Mouse (Mus musculus) stomach, embryonic 16.5 days (tissue): ENCODE data around the gene Cdh18. TPM values are rescaled to one million over a fixed set of nuclear protein-coding genes. Genes with fewer than 3 reads are reported as not detected.
"Not testable (repeated sequence)": the region's sequence is repeated elsewhere in the genome, so short reads cannot be mapped to it uniquely, and the experiment has no call there.

ENCODE experiments used
- ATAC-seq: fragments of 200-750 bp; cut with Nextera tagmentation; 2 replicates; pipeline ENCODE4 v1.8.0; 2017; ENCODE audit warnings: moderate number of reproducible peaks, moderate TSS enrichment; ENCODE audit not compliant: insufficient read depth, low FRiP score
- H3K27ac ChIP-seq: fragments of 300-500 bp; sonication (generic); 2 replicates; pipeline ENCODE4 v1.5.1; 2014; ENCODE audit warnings: low read length
- H3K27me3 ChIP-seq: fragments of 300-500 bp; sonication (generic); 2 replicates; pipeline ENCODE4 v1.6.1; 2014; ENCODE audit warnings: low read length, control low read depth, mixed read lengths; ENCODE audit not compliant: control insufficient read depth, insufficient read depth
- H3K36me3 ChIP-seq: fragments of 300-500 bp; sonication (generic); 2 replicates; pipeline ENCODE4 v1.6.1; 2014; ENCODE audit warnings: low read length; ENCODE audit not compliant: control insufficient read depth, insufficient read depth
- H3K4me1 ChIP-seq: fragments of 300-500 bp; sonication (generic); 2 replicates; pipeline ENCODE4 v1.6.1; 2014; ENCODE audit warnings: low read length, control low read depth, mixed read lengths; ENCODE audit not compliant: control insufficient read depth, insufficient read depth
- H3K4me2 ChIP-seq: fragments of 300-500 bp; sonication (generic); 2 replicates; pipeline ENCODE4 v1.6.1; 2014; ENCODE audit warnings: low read depth, low read length, mixed read lengths
- H3K4me3 ChIP-seq: fragments of 300-500 bp; sonication (generic); replicated peaks from 2 replicates; pipeline ENCODE4 v1.5.1; 2014; ENCODE audit warnings: mild to moderate bottlenecking, low read length
- H3K9ac ChIP-seq: fragments of 300-500 bp; sonication (generic); 2 replicates; pipeline ENCODE4 v1.6.1; 2014; ENCODE audit warnings: low read length
- H3K9me3 ChIP-seq: fragments of 300-500 bp; sonication (generic); replicated peaks from 2 replicates; pipeline ENCODE4 v1.6.1; 2016; ENCODE audit warnings: low read length, control low read depth; ENCODE audit not compliant: control insufficient read depth
- WGBS: fragments of 180-500 bp; shearing (Covaris S2); extraction: QIAGEN DNeasy Blood & Tissue Kit; methylation state at CpG from one replicate; pipeline ENCODE4 v1.1.7; 2014; 5-methylcytosine and 5-hydroxymethylcytosine counted together
- polyA plus RNA-seq: library from polyadenylated mRNA; unstranded; fragments of >200 nt; fragmentation: Nextera tagmentation; extraction: Ambion mirVana; gene quantifications from 2 replicates; pipeline ENCODE4 v1.2.1, GENCODE M21; 2015

Gene Cdh18
- polyA plus RNA-seq, 1 experiment from 2014 or later: 1.8 TPM

DNA sequence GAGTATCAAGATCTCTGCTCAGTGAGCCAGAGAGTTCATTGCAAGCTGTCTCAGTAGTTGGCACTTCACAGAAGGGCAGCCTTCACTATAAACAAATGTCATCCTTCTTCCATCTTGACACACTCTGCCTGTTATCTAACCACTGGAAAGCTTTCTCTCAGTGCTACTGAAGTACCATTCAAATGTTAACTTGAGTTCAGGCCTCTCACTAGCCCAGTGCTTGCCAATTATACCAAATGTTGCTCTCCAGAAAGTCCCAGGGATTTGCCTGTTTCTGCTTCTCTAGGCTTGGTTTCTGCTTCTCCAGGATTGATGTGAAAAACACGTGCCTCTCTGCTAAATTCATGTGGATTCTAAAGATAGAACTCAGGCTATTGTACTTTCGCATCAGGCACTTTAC, 681.8 kb downstream of the Cdh18 start:
- Histone ChIP-seq H3K27ac (no peak overlapping the region), H3K36me3 (no peaks in the 10 kb centered on the region), H3K9ac (no peak overlapping the region), H3K4me1 (no peaks in the 10 kb centered on the region), H3K9me3 (no peaks in the 10 kb centered on the region), H3K4me3 (no peak overlapping the region), H3K4me2 (no peak overlapping the region), H3K27me3 (no peaks in the 10 kb centered on the region)
- WGBS: 54% methylated on average over 2 of the region's 2 CpGs
- no peak; the same call in 1 of the 2 replicates for ATAC-seq

- H3K4me3 ChIP-seq: no peak overlapping the region
- WGBS: 53% methylated on average over 5 of the region's 5 CpGs
- H3K9ac ChIP-seq: no peak overlapping the region
- no peaks in the 10 kb centered on the region for H3K9me3 ChIP-seq
- no peak overlapping the region for H3K27ac ChIP-seq
- no peaks in the 10 kb centered on the region for H3K27me3 ChIP-seq
- ATAC-seq: no peak
- H3K4me1 ChIP-seq: no peaks in the 10 kb centered on the region
- H3K36me3 ChIP-seq: no peaks in the 10 kb centered on the region
- no peak overlapping the region for H3K4me2 ChIP-seq
Observed at GRCm38 (mm10) chr15:23257751-23258440, 709.1 kb downstream of the Cdh18 start.

DNA sequence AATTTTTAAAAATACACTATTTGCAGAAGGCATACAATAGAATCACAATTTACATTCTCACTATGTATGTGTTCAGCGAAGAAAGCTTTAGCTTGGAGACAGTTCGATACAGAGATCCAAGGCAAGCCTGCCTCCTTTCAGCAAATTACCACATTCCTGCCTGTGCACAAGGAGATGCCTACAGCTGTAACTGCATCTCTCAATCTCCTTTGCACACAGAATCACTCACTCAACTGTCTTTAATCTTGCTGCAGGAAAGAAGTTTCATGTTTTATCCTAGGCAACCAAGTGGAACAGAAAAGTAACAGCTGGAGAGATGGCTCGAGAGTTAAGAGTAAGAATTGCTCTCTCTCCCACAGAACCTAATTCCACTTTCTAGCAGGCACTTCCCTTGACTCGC, 729.6 kb downstream of the Cdh18 start:
- no peaks in the 10 kb centered on the region for H3K4me1 ChIP-seq

GRCm38 (mm10) chr15:23305018-23305417, 756.2 kb downstream of the Cdh18 start:
- Histone ChIP-seq H3K27ac (no peak overlapping the region), H3K36me3 (no peaks in the 10 kb centered on the region), H3K4me1 (no peaks in the 10 kb centered on the region), H3K4me3 (no peak overlapping the region), H3K27me3 (no peaks in the 10 kb centered on the region), H3K4me2 (no peak overlapping the region), H3K9ac (no peak overlapping the region), H3K9me3 (no peaks in the 10 kb centered on the region)
- WGBS: 58% methylated on average over 1 of the region's 1 CpGs
- no peak for ATAC-seq

More for the DNA sequence above, 729.6 kb downstream of the Cdh18 start:
- Histone ChIP-seq H3K27ac (no peak overlapping the region), H3K4me3 (no peak overlapping the region), H3K9ac (no peak overlapping the region), H3K36me3 (no peaks in the 10 kb centered on the region), H3K9me3 (no peaks in the 10 kb centered on the region), H3K4me2 (no peak overlapping the region), H3K27me3 (no peaks in the 10 kb centered on the region)
- ATAC-seq: no peak
- WGBS: 81% methylated on average over 4 of the region's 4 CpGs

GRCm38 (mm10) chr15:23316766-23317165, 767.9 kb downstream of the Cdh18 start:
- ATAC-seq: no peak
- H3K4me1 ChIP-seq: no peaks in the 10 kb centered on the region
- no peak overlapping the region for H3K9ac ChIP-seq
- no peak overlapping the region for H3K4me3 ChIP-seq
- H3K9me3 ChIP-seq: no peaks in the 10 kb centered on the region
- 83% methylated on average over 3 of the region's 3 CpGs for WGBS
- H3K36me3 ChIP-seq: no peaks in the 10 kb centered on the region
- H3K27ac ChIP-seq: no peak overlapping the region
- H3K4me2 ChIP-seq: no peak overlapping the region
- no peaks in the 10 kb centered on the region for H3K27me3 ChIP-seq

DNA sequence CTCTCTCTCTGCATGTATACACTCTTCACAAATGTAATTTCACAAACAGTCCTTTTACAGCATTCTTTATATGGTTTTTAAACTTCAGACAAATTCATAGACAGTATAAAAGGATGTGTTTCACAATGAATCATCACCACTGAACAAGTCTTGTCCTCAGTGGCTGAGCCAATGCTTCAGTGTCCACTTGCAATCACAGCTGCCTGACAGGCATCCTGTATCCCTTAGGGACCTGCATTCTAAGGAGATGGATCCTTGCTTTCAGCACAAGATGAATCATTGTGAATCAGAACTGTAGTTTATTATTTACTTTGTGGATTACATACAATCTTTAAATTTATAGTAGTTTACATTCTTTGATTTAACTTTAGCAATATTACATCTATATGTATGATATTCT, 768.6 kb downstream of the Cdh18 start:
- no peak overlapping the region for H3K27ac ChIP-seq
- no peaks in the 10 kb centered on the region for H3K27me3 ChIP-seq

DNA sequence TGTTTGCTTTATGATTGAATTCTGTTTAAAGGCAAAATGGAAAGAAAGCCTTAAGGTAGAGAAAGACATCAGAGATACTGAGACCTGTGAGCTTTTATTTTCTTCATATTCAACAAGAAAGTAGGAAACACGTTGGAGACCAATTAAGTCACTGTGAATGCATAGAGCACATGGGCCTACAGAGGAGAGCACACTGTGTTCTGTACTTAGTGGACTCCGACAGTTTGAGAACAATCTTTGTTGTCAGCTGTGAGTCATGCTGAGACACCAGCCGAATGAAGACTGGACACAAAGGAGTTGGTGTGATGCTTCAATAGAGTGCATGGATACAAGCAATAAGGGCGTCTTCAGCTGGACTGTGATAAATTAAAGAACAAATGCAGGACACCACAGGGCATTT, 791.5 kb downstream of the Cdh18 start:
- H3K4me3 ChIP-seq, H3K4me1 ChIP-seq, H3K27ac ChIP-seq, H3K9ac ChIP-seq, H3K36me3 ChIP-seq, H3K27me3 ChIP-seq, ATAC-seq, H3K4me2 ChIP-seq, H3K9me3 ChIP-seq: not testable (repeated sequence)
- no CpG with 5 or more reads among the region's 4 CpGs for WGBS

More for the DNA sequence above, 768.6 kb downstream of the Cdh18 start:
- ATAC-seq: no peak
- Histone ChIP-seq H3K4me1 (no peaks in the 10 kb centered on the region), H3K4me3 (no peak overlapping the region), H3K9me3 (no peaks in the 10 kb centered on the region), H3K36me3 (no peaks in the 10 kb centered on the region), H3K4me2 (no peak overlapping the region), H3K9ac (no peak overlapping the region)

GRCm38 (mm10) chr15:23351078-23351477, 802.3 kb downstream of the Cdh18 start:
- 78% methylated on average over 2 of the region's 2 CpGs for WGBS
- Histone ChIP-seq H3K27me3 (no peaks in the 10 kb centered on the region), H3K9me3 (no peaks in the 10 kb centered on the region)

DNA sequence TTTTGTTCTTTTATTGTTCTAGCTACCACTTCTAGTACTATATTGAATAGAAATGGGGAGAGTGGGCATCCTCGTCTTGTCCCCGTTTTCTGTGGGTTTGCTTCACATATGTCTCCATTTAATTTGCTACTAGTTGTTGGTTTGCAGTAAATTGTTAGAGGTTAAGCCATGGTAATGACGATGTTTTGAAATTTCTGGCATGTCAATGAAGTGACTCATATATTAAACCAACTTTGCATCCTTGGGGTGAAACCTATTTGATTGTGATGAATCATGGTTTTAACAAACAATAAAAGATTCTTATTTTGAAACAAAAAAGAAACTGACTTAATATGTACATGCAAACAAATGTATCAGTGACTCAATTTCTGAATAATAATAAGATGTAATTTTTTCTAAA, 817.5 kb downstream of the Cdh18 start:
- no peak for ATAC-seq
- Histone ChIP-seq H3K4me3 (no peak overlapping the region), H3K9me3 (no peaks in the 10 kb centered on the region), H3K4me2 (no peak overlapping the region), H3K27ac (no peak overlapping the region), H3K36me3 (no peaks in the 10 kb centered on the region), H3K27me3 (no peaks in the 10 kb centered on the region), H3K9ac (no peak overlapping the region), H3K4me1 (no peaks in the 10 kb centered on the region)
- 87% methylated on average over 3 of the region's 3 CpGs for WGBS

More at GRCm38 (mm10) chr15:23351078-23351477, 802.3 kb downstream of the Cdh18 start:
- H3K4me2 ChIP-seq: no peak overlapping the region
- no peaks in the 10 kb centered on the region for H3K36me3 ChIP-seq
- no peak for ATAC-seq
- no peak overlapping the region for H3K4me3 ChIP-seq
- no peak overlapping the region for H3K27ac ChIP-seq
- no peak overlapping the region for H3K9ac ChIP-seq
- H3K4me1 ChIP-seq: no peaks in the 10 kb centered on the region
